Mouse (Mus musculus) kidney, postnatal 25 days (tissue): ENCODE results near the gene Rbbp4.
"Not testable (repeated sequence)": the region's sequence is repeated elsewhere in the genome, so short reads cannot be mapped to it uniquely, and the experiment has no call there.

ENCODE experiments used
- DNase-seq, 2 experiments: peaks; one replicate each; pipeline ENCODE4 v3.0.0; 2021; ENCODE audit warnings: mixed read lengths in 2 of 2

Gene Rbbp4

GRCm38 (mm10) chr4:129335216-129336074, at the start of gene Rbbp4, which contains the start of gene Zbtb8os:
Rbbp4 (minus strand) TSS chr4:129335370.
Zbtb8os (plus strand) TSS chr4:129335695.
- peak; percentile 99 for DNase-seq

GRCm38 (mm10) chr4:129384440-129384839, 49.3 kb upstream of the Rbbp4 start:
- DNase-seq, result peak; percentile 44 to 62

- DNase-seq, result peak in 1 of 2 experiments; percentile 16
Observed at GRCm38 (mm10) chr4:129383586-129383985, 48.4 kb upstream of the Rbbp4 start.

GRCm38 (mm10) chr4:129382488-129382887, 47.3 kb upstream of the Rbbp4 start:
- DNase-seq, result peak in 1 of 2 experiments; percentile 16

DNA sequence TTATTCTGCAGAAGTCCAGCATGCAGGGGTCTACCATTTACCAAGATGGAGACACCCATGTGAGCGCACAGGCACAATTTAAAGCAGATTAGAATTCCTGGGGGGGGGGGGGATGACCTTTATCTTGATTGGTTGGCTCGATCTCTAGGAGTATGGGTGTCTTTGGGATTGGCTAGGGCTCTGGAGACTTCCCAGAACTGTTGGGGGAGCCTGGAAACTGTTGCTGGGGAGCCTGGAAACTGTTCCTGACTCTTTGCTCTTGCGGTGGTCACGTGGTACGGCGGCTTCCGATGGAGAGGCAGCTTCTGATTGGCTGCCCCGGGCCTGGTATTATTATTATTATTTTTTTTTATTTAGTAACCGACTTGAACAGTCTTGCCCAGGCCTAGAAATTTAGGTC, 46.9 kb upstream of the Rbbp4 start:
- no peak for DNase-seq

GRCm38 (mm10) chr4:129381148-129381547, 46.0 kb upstream of the Rbbp4 start:
- no peak for DNase-seq

GRCm38 (mm10) chr4:129379805-129380204, 44.6 kb upstream of the Rbbp4 start:
- DNase-seq, result no peak

- peak; percentile 47 to 70 for DNase-seq
Observed at GRCm38 (mm10) chr4:129377601-129378390, 42.6 kb upstream of the Rbbp4 start, which contains the start of gene Zbtb8a. Zbtb8a (minus strand) TSS chr4:129378116.

GRCm38 (mm10) chr4:129376961-129377545, 41.9 kb upstream of the Rbbp4 start:
- peak; percentile 44 to 64 for DNase-seq

- no peak for DNase-seq
Observed at GRCm38 (mm10) chr4:129375821-129376220, 40.7 kb upstream of the Rbbp4 start.

- DNase-seq, result no peak
Observed at GRCm38 (mm10) chr4:129375000-129375399, 39.8 kb upstream of the Rbbp4 start.

DNA sequence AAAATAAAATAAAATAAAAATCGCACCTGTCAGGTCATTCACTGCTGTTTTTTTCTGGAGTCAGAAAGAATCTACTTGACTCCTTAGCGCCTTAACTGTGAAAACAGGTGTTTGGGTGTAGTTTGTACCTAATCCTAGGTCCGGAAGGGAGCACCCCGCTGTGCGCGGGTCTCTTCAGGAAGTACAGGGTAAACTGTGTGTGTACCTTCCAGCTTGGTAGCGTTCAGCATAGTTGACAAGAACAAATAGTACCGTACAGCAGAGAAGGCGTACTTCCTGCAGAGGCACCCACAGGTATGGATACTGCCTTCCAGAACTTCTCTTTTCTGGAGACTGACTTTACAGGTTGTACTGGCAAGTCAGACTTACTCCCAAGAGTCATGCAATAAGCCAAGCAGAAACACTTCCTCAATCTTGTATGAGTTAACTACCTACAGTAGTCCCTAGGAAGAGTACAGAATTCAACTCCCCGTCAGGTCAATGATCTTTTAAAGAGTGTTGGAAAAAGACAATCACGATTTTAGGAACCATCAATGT, 39.1 kb upstream of the Rbbp4 start:
- DNase-seq, result no peak

- no peak for DNase-seq
Observed at GRCm38 (mm10) chr4:129373202-129373976, 38.2 kb upstream of the Rbbp4 start.

DNA sequence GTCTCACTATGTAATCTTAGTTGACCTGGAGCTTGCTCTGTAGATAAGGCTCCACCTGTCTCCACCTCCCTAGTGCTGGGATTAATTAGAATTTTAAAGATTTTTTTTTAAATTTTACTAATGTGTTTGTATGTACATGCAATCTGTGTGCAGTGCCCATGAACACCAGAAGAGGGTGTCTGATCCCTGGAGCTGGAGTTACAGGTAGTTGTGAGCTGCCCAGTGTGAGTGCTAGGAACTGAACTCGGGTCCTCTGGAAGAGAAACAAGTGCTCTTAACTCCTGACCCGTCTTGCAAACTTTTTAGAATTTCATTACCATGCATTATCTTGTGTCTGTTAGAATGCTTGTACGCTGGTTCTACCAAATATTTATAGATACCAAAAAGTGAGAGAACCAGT, 36.2 kb upstream of the Rbbp4 start:
- no peak for DNase-seq

DNA sequence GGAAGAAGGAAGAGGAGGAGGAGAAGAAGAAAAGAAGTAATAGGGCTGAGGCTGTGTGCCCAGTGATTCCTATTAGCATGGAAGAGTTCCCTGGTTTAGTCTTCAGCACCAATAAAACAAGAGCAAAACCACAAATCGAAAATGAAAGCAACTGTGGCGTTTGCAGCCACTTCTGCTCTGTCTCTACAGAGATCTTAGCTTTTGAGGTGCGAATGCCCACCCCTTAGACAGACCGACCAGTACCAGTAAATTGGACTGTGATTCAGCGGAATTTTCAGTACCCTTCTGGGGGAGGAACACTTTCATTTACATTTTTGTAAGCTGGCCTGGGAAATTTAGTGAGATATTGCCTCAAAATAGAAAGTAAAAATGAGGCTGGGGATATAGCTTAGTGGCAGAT, 30.1 kb upstream of the Rbbp4 start:
- no peak for DNase-seq

GRCm38 (mm10) chr4:129364379-129364778, 29.2 kb upstream of the Rbbp4 start:
- DNase-seq, result no peak

DNA sequence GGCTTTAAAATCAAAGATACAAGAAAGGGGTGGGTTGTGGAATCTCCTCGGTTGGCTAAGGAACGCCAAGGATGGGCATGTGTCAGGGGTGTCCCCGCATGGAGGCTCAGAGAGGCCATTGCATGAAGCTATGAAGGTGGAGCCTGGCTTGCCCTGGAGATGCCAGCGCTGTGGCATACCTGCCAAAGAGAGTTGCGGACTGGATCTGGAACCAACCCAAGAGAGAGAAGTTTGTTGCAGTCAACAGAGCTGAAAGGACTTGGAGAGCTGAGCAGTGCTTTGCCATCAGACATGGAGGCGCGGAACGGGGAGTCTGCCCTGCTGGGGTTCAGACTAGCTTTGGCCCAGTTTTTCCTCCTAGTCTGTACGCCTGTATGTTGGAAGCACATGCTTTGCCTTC, 28.3 kb upstream of the Rbbp4 start:
- no peak for DNase-seq

- no peak for DNase-seq
Observed at GRCm38 (mm10) chr4:129362771-129363170, 27.6 kb upstream of the Rbbp4 start.

GRCm38 (mm10) chr4:129362238-129362637, 27.1 kb upstream of the Rbbp4 start:
- DNase-seq, result not testable (repeated sequence)

DNA sequence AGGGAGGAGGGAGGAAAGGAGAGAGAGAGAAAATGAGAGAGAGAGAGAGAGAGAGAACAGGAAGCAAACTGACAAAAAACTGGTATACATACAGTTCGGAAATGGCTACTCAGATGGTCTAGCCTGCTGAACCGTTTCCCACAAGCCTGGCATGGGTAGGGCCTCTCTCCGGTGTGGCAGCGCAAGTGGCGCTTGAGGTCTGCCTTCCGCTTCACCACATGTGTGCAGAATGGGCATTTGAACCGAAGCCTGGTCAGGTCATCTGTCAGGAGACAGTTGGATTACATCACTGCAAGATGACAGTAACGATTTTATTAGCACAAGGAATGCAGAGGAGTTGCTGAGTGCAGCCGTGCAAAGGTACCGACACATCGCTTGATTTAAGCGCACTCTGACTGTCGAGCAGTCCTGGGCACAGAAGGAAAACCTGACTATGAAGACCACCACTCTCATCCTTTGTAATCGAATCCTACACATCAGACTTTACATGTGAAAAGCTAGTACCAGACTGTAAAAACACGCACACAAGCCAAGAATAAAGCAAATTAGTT, 22.5 kb upstream of the Rbbp4 start:
- DNase-seq, result no peak

GRCm38 (mm10) chr4:129354236-129354635, 19.1 kb upstream of the Rbbp4 start:
- DNase-seq, result peak in 1 of 2 experiments; percentile 23

DNA sequence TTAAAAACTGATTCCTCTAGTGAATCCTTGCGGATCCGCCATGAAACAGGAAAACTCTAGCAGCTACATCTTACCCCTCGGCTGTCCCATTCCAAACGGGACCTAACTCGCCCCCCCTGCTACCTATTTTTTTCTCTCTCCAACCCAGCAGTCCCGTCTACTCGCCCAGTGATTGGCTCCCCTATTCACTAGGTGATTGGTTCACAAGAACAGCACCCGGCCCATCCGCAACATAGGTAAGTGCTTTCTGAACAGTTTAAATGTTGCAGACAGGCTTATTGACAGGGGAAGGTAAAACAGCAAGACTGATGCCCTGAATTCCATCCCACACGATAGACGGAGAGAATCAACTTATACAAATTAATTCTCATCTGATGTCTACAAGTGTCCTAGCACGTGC, 18.0 kb upstream of the Rbbp4 start:
- no peak for DNase-seq
